Mouse (Mus musculus) neural tube, embryonic 15.5 days (tissue): Measurements from ENCODE around the gene 1110004F10Rik. TPM values are rescaled to one million over a fixed set of nuclear protein-coding genes. Genes with fewer than 3 reads are reported as not detected.

Experiments
- ATAC-seq: fragments of 200-750 bp; cut with Nextera tagmentation; 2 replicates; pipeline ENCODE4 v1.8.0; 2017; ENCODE audit warnings: mild to moderate bottlenecking, moderate TSS enrichment, moderate library complexity; ENCODE audit not compliant: low FRiP score
- H3K27ac ChIP-seq: fragments of 300-500 bp; sonication (generic); replicated peaks from 2 replicates; pipeline ENCODE4 v1.5.1; 2015; ENCODE audit warnings: mild to moderate bottlenecking, inconsistent platforms
- H3K27me3 ChIP-seq: fragments of 300-500 bp; sonication (generic); replicated peaks from 2 replicates; pipeline ENCODE4 v1.6.1; 2015; ENCODE audit warnings: inconsistent platforms
- H3K36me3 ChIP-seq: fragments of 300-500 bp; sonication (generic); 2 replicates; pipeline ENCODE4 v1.6.1; 2015; ENCODE audit warnings: inconsistent platforms
- H3K4me1 ChIP-seq: fragments of 300-500 bp; sonication (generic); 2 replicates; pipeline ENCODE4 v1.6.1; 2015; ENCODE audit warnings: inconsistent platforms
- H3K4me2 ChIP-seq: fragments of 300-500 bp; sonication (generic); 2 replicates; pipeline ENCODE4 v1.6.1; 2015; ENCODE audit warnings: inconsistent platforms, mild to moderate bottlenecking, moderate library complexity
- H3K4me3 ChIP-seq: fragments of 300-500 bp; sonication (generic); replicated peaks from 2 replicates; pipeline ENCODE4 v1.5.1; 2015; ENCODE audit warnings: mild to moderate bottlenecking, inconsistent platforms
- H3K9ac ChIP-seq: fragments of 300-500 bp; sonication (generic); replicated peaks from 2 replicates; pipeline ENCODE4 v1.6.1; 2015; ENCODE audit warnings: mild to moderate bottlenecking, inconsistent platforms
- H3K9me3 ChIP-seq: fragments of 300-500 bp; sonication (generic); replicated peaks from 2 replicates; pipeline ENCODE4 v1.6.1; 2016; ENCODE audit warnings: inconsistent platforms
- WGBS: fragments of 180-500 bp; shearing (Covaris S2); methylation state at CpG from one replicate; pipeline ENCODE4 v1.1.7; 2015; ENCODE audit warnings: mixed read lengths; 5-methylcytosine and 5-hydroxymethylcytosine counted together
- polyA plus RNA-seq: library from polyadenylated mRNA; unstranded; fragments of >200 nt; fragmentation: Nextera tagmentation; extraction: Ambion mirVana; gene quantifications from 2 replicates; pipeline ENCODE4 v1.2.1, GENCODE M21; 2015

The 1110004F10Rik gene
- polyA plus RNA-seq, 1 experiment from 2014 or later: 295 TPM

GRCm38 (mm10) chr7:116127052-116127451 is 87.9 kb downstream of the 1110004F10Rik start:
- Histone ChIP-seq H3K9ac (no peak overlapping the region), H3K9me3 (no peaks in the 10 kb centered on the region), H3K4me1 (peaks cover 10% of the 10 kb centered on the region), H3K36me3 (no peaks in the 10 kb centered on the region), H3K27ac (no peak overlapping the region), H3K27me3 (no peaks in the 10 kb centered on the region), H3K4me2 (no peak overlapping the region), H3K4me3 (no peak overlapping the region)
- no peak for ATAC-seq
- WGBS: 85% methylated on average over 2 of the region's 2 CpGs

GRCm38 (mm10) chr7:116128286-116128685 is 89.1 kb downstream of the 1110004F10Rik start:
- Histone ChIP-seq H3K4me1 (peaks cover 10% of the 10 kb centered on the region), H3K36me3 (no peaks in the 10 kb centered on the region), H3K9me3 (no peaks in the 10 kb centered on the region), H3K27ac (no peak overlapping the region), H3K9ac (no peak overlapping the region), H3K4me3 (no peak overlapping the region), H3K4me2 (no peak overlapping the region), H3K27me3 (no peaks in the 10 kb centered on the region)
- WGBS: 91% methylated on average over 8 of the region's 8 CpGs
- no peak for ATAC-seq

- WGBS: 92% methylated on average over 10 of the region's 10 CpGs
- no peak overlapping the region for H3K27ac ChIP-seq
- no peaks in the 10 kb centered on the region for H3K36me3 ChIP-seq
- H3K4me2 ChIP-seq: no peak overlapping the region
- no peaks in the 10 kb centered on the region for H3K9me3 ChIP-seq
- no peak overlapping the region for H3K9ac ChIP-seq
- peaks cover 8% of the 10 kb centered on the region for H3K4me1 ChIP-seq
- H3K4me3 ChIP-seq: no peak overlapping the region
- H3K27me3 ChIP-seq: no peaks in the 10 kb centered on the region
- no peak for ATAC-seq
Observed at GRCm38 (mm10) chr7:116129374-116129773, 90.2 kb downstream of the 1110004F10Rik start.

GRCm38 (mm10) chr7:116131390-116131789 is 92.2 kb downstream of the 1110004F10Rik start:
- ATAC-seq: peak; percentile 79; the same call in 1 of the 2 replicates
- H3K27ac ChIP-seq: peak overlapping the region; percentile 75
- WGBS: 24% methylated on average over 4 of the region's 4 CpGs
- H3K4me2 ChIP-seq: no peak overlapping the region
- no peaks in the 10 kb centered on the region for H3K36me3 ChIP-seq
- H3K27me3 ChIP-seq: no peaks in the 10 kb centered on the region
- H3K4me1 ChIP-seq: peaks cover 8% of the 10 kb centered on the region
- no peaks in the 10 kb centered on the region for H3K9me3 ChIP-seq
- no peak overlapping the region for H3K4me3 ChIP-seq
- H3K9ac ChIP-seq: no peak overlapping the region

- Histone ChIP-seq H3K4me3 (no peak overlapping the region), H3K4me2 (no peak overlapping the region), H3K36me3 (no peaks in the 10 kb centered on the region), H3K9me3 (no peaks in the 10 kb centered on the region), H3K27ac (peak overlapping the region; percentile 75; the same call in 1 of the 2 replicates), H3K4me1 (peaks cover 8% of the 10 kb centered on the region), H3K27me3 (no peaks in the 10 kb centered on the region), H3K9ac (no peak overlapping the region)
- WGBS: 6% methylated on average over 5 of the region's 5 CpGs
- peak; percentile 62 for ATAC-seq
Observed at GRCm38 (mm10) chr7:116132078-116132477, 92.9 kb downstream of the 1110004F10Rik start.

GRCm38 (mm10) chr7:116134413-116135292 is 95.5 kb downstream of the 1110004F10Rik start:
- H3K27me3 ChIP-seq: no peaks in the 10 kb centered on the region
- no peaks in the 10 kb centered on the region for H3K9me3 ChIP-seq
- ATAC-seq: no peak
- 81% methylated on average over 31 of the region's 31 CpGs for WGBS
- H3K9ac ChIP-seq: no peak overlapping the region
- H3K4me1 ChIP-seq: peaks cover 8% of the 10 kb centered on the region
- H3K36me3 ChIP-seq: no peaks in the 10 kb centered on the region
- H3K27ac ChIP-seq: no peak overlapping the region
- H3K4me2 ChIP-seq: no peak overlapping the region
- no peak overlapping the region for H3K4me3 ChIP-seq

GRCm38 (mm10) chr7:116137149-116137548 is 98.0 kb downstream of the 1110004F10Rik start:
- Histone ChIP-seq H3K9me3 (no peaks in the 10 kb centered on the region), H3K27me3 (no peaks in the 10 kb centered on the region), H3K4me2 (no peak overlapping the region), H3K27ac (no peak overlapping the region), H3K36me3 (no peaks in the 10 kb centered on the region), H3K9ac (no peak overlapping the region), H3K4me1 (no peaks in the 10 kb centered on the region), H3K4me3 (no peak overlapping the region)
- no peak for ATAC-seq
- 93% methylated on average over 12 of the region's 12 CpGs for WGBS

- H3K27ac ChIP-seq: no peak overlapping the region
- H3K4me3 ChIP-seq: no peak overlapping the region
- no peak overlapping the region for H3K4me2 ChIP-seq
- H3K27me3 ChIP-seq: no peaks in the 10 kb centered on the region
- no peak overlapping the region for H3K9ac ChIP-seq
- H3K9me3 ChIP-seq: no peaks in the 10 kb centered on the region
- 69% methylated on average over 3 of the region's 3 CpGs for WGBS
- no peaks in the 10 kb centered on the region for H3K4me1 ChIP-seq
- no peak for ATAC-seq
- H3K36me3 ChIP-seq: no peaks in the 10 kb centered on the region
Observed at GRCm38 (mm10) chr7:116137671-116138070, 98.5 kb downstream of the 1110004F10Rik start.

- Histone ChIP-seq H3K27me3 (no peaks in the 10 kb centered on the region), H3K9me3 (no peaks in the 10 kb centered on the region), H3K4me2 (no peak overlapping the region), H3K9ac (no peak overlapping the region), H3K36me3 (no peaks in the 10 kb centered on the region), H3K4me3 (no peak overlapping the region), H3K27ac (no peak overlapping the region), H3K4me1 (no peaks in the 10 kb centered on the region)
- ATAC-seq: no peak
- WGBS: 97% methylated on average over 6 of the region's 6 CpGs
Observed at GRCm38 (mm10) chr7:116145030-116145429, 105.8 kb downstream of the 1110004F10Rik start.

GRCm38 (mm10) chr7:116147114-116147513 is 107.9 kb downstream of the 1110004F10Rik start:
- Histone ChIP-seq H3K4me2 (no peak overlapping the region), H3K27ac (no peak overlapping the region), H3K4me1 (no peaks in the 10 kb centered on the region), H3K4me3 (no peak overlapping the region), H3K9ac (no peak overlapping the region), H3K9me3 (no peaks in the 10 kb centered on the region), H3K36me3 (no peaks in the 10 kb centered on the region), H3K27me3 (no peaks in the 10 kb centered on the region)
- WGBS: 89% methylated on average over 2 of the region's 2 CpGs
- ATAC-seq: no peak

- Histone ChIP-seq H3K4me1 (no peaks in the 10 kb centered on the region), H3K9me3 (no peaks in the 10 kb centered on the region), H3K27me3 (no peaks in the 10 kb centered on the region), H3K9ac (no peak overlapping the region), H3K4me2 (no peak overlapping the region), H3K27ac (no peak overlapping the region), H3K4me3 (no peak overlapping the region), H3K36me3 (no peaks in the 10 kb centered on the region; the same call in 1 of the 2 replicates)
- 84% methylated on average over 4 of the region's 4 CpGs for WGBS
- no peak for ATAC-seq
Observed at GRCm38 (mm10) chr7:116149568-116149967, 110.4 kb downstream of the 1110004F10Rik start.

- no peaks in the 10 kb centered on the region for H3K4me1 ChIP-seq
- no peak overlapping the region for H3K4me3 ChIP-seq
- no peaks in the 10 kb centered on the region; the same call in 1 of the 2 replicates for H3K36me3 ChIP-seq
- H3K9ac ChIP-seq: no peak overlapping the region
- no peak overlapping the region for H3K4me2 ChIP-seq
- no peak overlapping the region for H3K27ac ChIP-seq
- H3K9me3 ChIP-seq: no peaks in the 10 kb centered on the region
- H3K27me3 ChIP-seq: no peaks in the 10 kb centered on the region
- no peak for ATAC-seq
- 78% methylated on average over 2 of the region's 2 CpGs for WGBS
Observed at GRCm38 (mm10) chr7:116153781-116154368, 114.7 kb downstream of the 1110004F10Rik start.
